Mouse (Mus musculus) CH12.LX (cell line): ENCODE data around the gene Hs1bp3. TPM values are rescaled to one million over a fixed set of nuclear protein-coding genes. Genes with fewer than 3 reads are reported as not detected.

ENCODE experiments used
- DNase-seq: peaks from one replicate; pipeline ENCODE4 v3.0.0-alpha.2; 2013; ENCODE audit errors: extremely low read depth
- H3K27ac ChIP-seq: 2 replicates; pipeline ENCODE4 v1.5.1; 2012; ENCODE audit warnings: low read depth, mild to moderate bottlenecking, control low read depth, moderate library complexity; ENCODE audit not compliant: insufficient read depth
- H3K27me3 ChIP-seq: replicated peaks from 2 replicates; pipeline ENCODE3; 2012; ENCODE audit warnings: inconsistent platforms
- H3K36me3 ChIP-seq, 2 experiments: replicated peaks in 1 of 2; 2 replicates each; pipeline versions ENCODE3 to v1.6.1; 2012; ENCODE audit warnings: inconsistent platforms in 1 of 2, low read length in 1 of 2, mild to moderate bottlenecking in 1 of 2, mixed read lengths in 1 of 2, moderate library complexity in 1 of 2; ENCODE audit not compliant: control insufficient read depth in 1 of 2, insufficient read depth in 1 of 2
- H3K4me1 ChIP-seq, 2 experiments: 2 replicates each; pipeline ENCODE4 v1.6.1; 2012; ENCODE audit warnings: inconsistent platforms in 1 of 2, moderate library complexity in 1 of 2; ENCODE audit not compliant: insufficient read depth in 2 of 2, control insufficient read depth in 1 of 2
- H3K4me2 ChIP-seq: 2 replicates; pipeline ENCODE4 v1.6.1; 2012; ENCODE audit warnings: low read depth, mild to moderate bottlenecking, control low read depth; ENCODE audit not compliant: poor library complexity, insufficient read depth, severe bottlenecking
- H3K4me3 ChIP-seq, 3 experiments: fragments of 150-350 bp in 1 of 3; sonication (generic) in 1 of 3; replicated peaks in 1 of 3; 2 replicates each; pipeline versions ENCODE3 to v1.5.1; 2011 to 2012; ENCODE audit warnings: low read depth in 2 of 3, low read length in 2 of 3, mild to moderate bottlenecking in 2 of 3, moderate library complexity in 2 of 3, control low read depth in 1 of 3, improper control_type of control experiment in 1 of 3, inconsistent platforms in 1 of 3, mixed read lengths in 1 of 3; ENCODE audit not compliant: poor library complexity in 1 of 3
- H3K79me2 ChIP-seq: replicated peaks from 2 replicates; pipeline ENCODE4 v1.6.1; 2012; ENCODE audit warnings: mild to moderate bottlenecking, moderate library complexity; ENCODE audit not compliant: control insufficient read depth, poor library complexity, insufficient read depth, severe bottlenecking; ENCODE audit errors: extremely low read depth
- H3K9ac ChIP-seq: 2 replicates; pipeline ENCODE4 v1.6.1; 2012; ENCODE audit warnings: low read depth, mild to moderate bottlenecking, control low read depth, moderate library complexity; ENCODE audit not compliant: insufficient read depth
- H3K9me3 ChIP-seq: replicated peaks from 2 replicates; pipeline ENCODE3; 2012; ENCODE audit warnings: low read length, inconsistent platforms, mixed read lengths
- CHD1 ChIP-seq: IDR thresholded peaks from 2 replicates; pipeline ENCODE4 v1.6.1; 2012; ENCODE audit warnings: low read depth, low read length, improper control_type of control experiment, inconsistent platforms
- CHD2 ChIP-seq: IDR thresholded peaks from 2 replicates; pipeline ENCODE4 v1.6.1; 2011; ENCODE audit warnings: low read length, improper control_type of control experiment
- ELF1 ChIP-seq: IDR thresholded peaks from 2 replicates; pipeline ENCODE4 v1.6.1; 2014; ENCODE audit warnings: low read depth, mild to moderate bottlenecking, inconsistent platforms, low read length, improper control_type of control experiment
- EP300 ChIP-seq: IDR thresholded peaks from 2 replicates; pipeline ENCODE4 v1.6.1; 2011; ENCODE audit warnings: low read length, improper control_type of control experiment
- IRF4 ChIP-seq: IDR thresholded peaks from 2 replicates; pipeline ENCODE4 v1.6.1; 2014; ENCODE audit warnings: low read depth, mild to moderate bottlenecking, inconsistent platforms, low read length, improper control_type of control experiment
- JUN ChIP-seq: IDR thresholded peaks from 2 replicates; pipeline ENCODE4 v1.6.1; 2011; ENCODE audit warnings: low read depth, mild to moderate bottlenecking, low read length, improper control_type of control experiment, moderate library complexity; ENCODE audit not compliant: insufficient read depth
- KAT2A ChIP-seq: IDR thresholded peaks from 2 replicates; pipeline ENCODE4 v1.6.1; 2012; ENCODE audit warnings: low read length, improper control_type of control experiment, inconsistent platforms; ENCODE audit not compliant: insufficient replicate concordance
- MEF2A ChIP-seq: IDR thresholded peaks from 2 replicates; pipeline ENCODE4 v1.6.1; 2014; ENCODE audit warnings: low read depth, mild to moderate bottlenecking, inconsistent platforms, low read length, improper control_type of control experiment, borderline replicate concordance
- MYC ChIP-seq: IDR thresholded peaks from 2 replicates; pipeline ENCODE4 v1.6.1; 2011; ENCODE audit warnings: low read depth, mild to moderate bottlenecking, improper control_type of control experiment, low read length
- PAX5 ChIP-seq: IDR thresholded peaks from 2 replicates; pipeline ENCODE4 v1.6.1; 2012; ENCODE audit warnings: low read length, inconsistent platforms, mixed read lengths
- POLR2AphosphoS2 ChIP-seq: IDR thresholded peaks from 2 replicates; pipeline ENCODE4 v1.6.1; 2011; ENCODE audit warnings: low read depth, low read length, improper control_type of control experiment
- RAD21 ChIP-seq: IDR thresholded peaks from 2 replicates; pipeline ENCODE4 v1.6.1; 2011; ENCODE audit warnings: low read depth, mild to moderate bottlenecking, low read length, improper control_type of control experiment, moderate library complexity
- RCOR1 ChIP-seq: conservative IDR thresholded peaks from 2 replicates; pipeline ENCODE4 v1.6.1; 2012; ENCODE audit warnings: low read depth, mild to moderate bottlenecking, inconsistent platforms, low read length, improper control_type of control experiment
- SIN3A ChIP-seq: IDR thresholded peaks from 2 replicates; pipeline ENCODE4 v1.6.1; 2012; ENCODE audit warnings: low read length, improper control_type of control experiment, inconsistent platforms
- SMC3 ChIP-seq: IDR thresholded peaks from 2 replicates; pipeline ENCODE4 v1.6.1; 2011; ENCODE audit warnings: low read depth, low read length, improper control_type of control experiment
- USF1 ChIP-seq: IDR thresholded peaks from 2 replicates; pipeline ENCODE4 v1.6.1; 2014; ENCODE audit warnings: low read depth, mild to moderate bottlenecking, inconsistent platforms, low read length, improper control_type of control experiment
- USF2 ChIP-seq: conservative IDR thresholded peaks from 2 replicates; pipeline ENCODE4 v1.6.1; 2011; ENCODE audit warnings: low read depth, low read length, improper control_type of control experiment
- ZC3H11A ChIP-seq: IDR thresholded peaks from 2 replicates; pipeline ENCODE4 v1.6.1; 2012; ENCODE audit warnings: low read depth, mild to moderate bottlenecking, inconsistent platforms, low read length, improper control_type of control experiment
- ZKSCAN1 ChIP-seq: IDR thresholded peaks from 2 replicates; pipeline ENCODE4 v1.6.1; 2012; ENCODE audit warnings: low read depth, inconsistent platforms, low read length, improper control_type of control experiment, borderline replicate concordance
- ZMIZ1 ChIP-seq: IDR thresholded peaks from 2 replicates; pipeline ENCODE4 v1.6.1; 2012; ENCODE audit warnings: low read depth, mild to moderate bottlenecking, inconsistent platforms, low read length, improper control_type of control experiment
- dilution Hi-C: fragments of 300-500 bp; cut with MboI; formaldehyde crosslinking; loops from 2 replicates; pipeline ENCODE4 v1.14.3; 2020; ENCODE audit warnings: low sequenced_read_pairs; ENCODE audit not compliant: extremely low pct_unique_long_range_greater_than_20kb, extremely low pct_ligation_motif_present
- in situ Hi-C: fragments of 300-500 bp; cut with MboI; formaldehyde crosslinking; loops from 3 replicates; pipeline ENCODE4 v1.14.3; 2019; ENCODE audit warnings: low sequenced_read_pairs, low pct_ligation_motif_present, low pct_unique_long_range_greater_than_20kb, mixed read lengths
- polyA plus RNA-seq: library from polyadenylated mRNA; unstranded; fragments of >175 nt; gene quantifications from 2 replicates; pipeline ENCODE4 v1.2.1, GENCODE M21; 2012; ENCODE audit warnings: low read depth; ENCODE audit not compliant: insufficient read length
- total RNA-seq, 2 experiments: library from RNA; depleted of rRNA; stranded (reverse); fragments of 300-350 nt in 1 of 2; fragments of >200 nt in 1 of 2; gene quantifications; 2 replicates each; pipeline ENCODE4 v1.2.3; 2012 to 2014

Gene Hs1bp3
- total and polyA plus RNA-seq, 3 experiments = 2.6 to 10.1 (median 4.7) TPM

GRCm38 (mm10) chr12:8381940-8382339, 68.7 kb downstream of the Hs1bp3 start:
- Histone ChIP-seq H3K27me3 (no peaks in the 10 kb centered on the region), H3K36me3 (no peaks in the 10 kb centered on the region), H3K9me3 (no peaks in the 10 kb centered on the region), H3K79me2 (no peaks in the 10 kb centered on the region), H3K4me3 (no peak overlapping the region), H3K4me1 (peaks cover 25 to 60% of the 10 kb centered on the region in 2 experiments), H3K4me2 (no peak overlapping the region), H3K27ac (no peak overlapping the region), H3K9ac (no peak overlapping the region)
- dilution Hi-C loops = no loop called here
- no peak for DNase-seq
- in situ Hi-C loops = no loop called here
- no peak for TF ChIP-seq CHD2
- no peak for TF ChIP-seq MYC

DNA sequence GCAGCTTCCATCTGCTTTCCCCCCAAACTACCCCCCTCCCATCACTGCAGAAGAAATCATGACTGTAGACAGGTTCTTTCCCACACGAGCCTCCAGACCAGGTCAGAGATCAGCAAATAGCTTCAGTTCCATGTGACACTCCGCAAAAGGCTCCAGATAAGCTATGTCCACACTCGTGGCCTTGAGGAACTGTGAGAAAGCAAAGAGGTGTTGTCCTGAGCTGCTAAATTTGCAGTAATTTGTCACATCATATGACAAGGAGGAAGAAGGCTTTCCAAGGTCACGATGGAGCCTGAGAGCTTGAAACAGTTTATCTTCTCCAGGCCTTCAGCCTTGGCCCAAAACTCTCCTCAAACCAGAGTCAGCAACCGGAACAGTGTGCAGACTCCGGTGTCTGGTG, 70.6 kb downstream of the Hs1bp3 start:
- Histone ChIP-seq H3K4me3 (no peak overlapping the region), H3K9me3 (no peaks in the 10 kb centered on the region), H3K27ac (no peak overlapping the region), H3K79me2 (no peaks in the 10 kb centered on the region), H3K4me2 (no peak overlapping the region), H3K27me3 (no peaks in the 10 kb centered on the region), H3K9ac (no peak overlapping the region), H3K4me1 (peaks cover 37 to 68% of the 10 kb centered on the region in 2 experiments), H3K36me3 (no peaks in the 10 kb centered on the region)
- DNase-seq = no peak
- in situ Hi-C loops (no loop called here), dilution Hi-C loops (no loop called here)
- TF ChIP-seq MYC (no peak), ZKSCAN1 (no peak), USF2 (no peak), EP300 (no peak), PAX5 (no peak), CHD1 (no peak), RAD21 (no peak), IRF4 (no peak), JUN (no peak), SMC3 (no peak), USF1 (no peak), ELF1 (no peak), KAT2A (no peak), ZMIZ1 (no peak), POLR2AphosphoS2 (no peak), SIN3A (no peak), RCOR1 (no peak), ZC3H11A (no peak), MEF2A (no peak)
